Comparison of ENCODE assay signal across 7 mouse cellular contexts in genomic region chr14:52315792-52316440, GRCm38 (mm10). TPM values are rescaled to one million over a fixed set of nuclear protein-coding genes. Genes with fewer than 3 reads are reported as not detected.
DNase-seq lines count a peak whose midpoint lies in the region; ATAC-seq and TF ChIP-seq lines count a peak whose summit lies in the region.

No protein-coding gene starts in this region.

- H3K4me2 ChIP-seq in limb, embryonic 11.5 days (ENCODE audit: low read depth, severe bottlenecking): peak overlapping the region; percentile 89
- peak overlapping the region; percentile 87 for H3K4me2 ChIP-seq in midbrain, embryonic 11.5 days

- under 1% methylated on average over 27 of the region's 41 CpGs for WGBS in limb, embryonic 11.5 days
- under 1% methylated on average over 31 of the region's 41 CpGs for WGBS in midbrain, embryonic 11.5 days
- WGBS in small intestine, adult 2 months: under 1% methylated on average over 30 of the region's 41 CpGs

- peaks cover 6% of the 10 kb centered on the region; the same call in 1 of the 2 replicates for H3K9me3 ChIP-seq in limb, embryonic 11.5 days (ENCODE audit: control insufficient read depth, low read length)
- no peaks in the 10 kb centered on the region for H3K9me3 ChIP-seq in midbrain, embryonic 11.5 days (ENCODE audit: control insufficient read depth, low read length)

- TF ChIP-seq POLR2A in small intestine, adult 2 months (IDR thresholded peaks at IDR 0.05; ENCODE audit: low read depth, low read length): no peak

- peaks cover 9% of the 10 kb centered on the region for H3K4me1 ChIP-seq in limb, embryonic 11.5 days (ENCODE audit: control insufficient read depth, insufficient read depth, low read length)
- H3K4me1 ChIP-seq in midbrain, embryonic 11.5 days (ENCODE audit: control insufficient read depth, insufficient read depth, low read length): peaks cover 29% of the 10 kb centered on the region
- H3K4me1 ChIP-seq in small intestine, adult 2 months (ENCODE audit: control insufficient read depth, insufficient read depth, insufficient read length, low read length): peaks cover 5% of the 10 kb centered on the region; the same call in 1 of the 2 replicates

- H3K27ac ChIP-seq in limb, embryonic 11.5 days (replicated peaks; ENCODE audit: low read depth, low read length): peak overlapping the region; percentile 89
- peak overlapping the region; percentile 91 for H3K27ac ChIP-seq in midbrain, embryonic 11.5 days (ENCODE audit: low read depth, low read length)
- H3K27ac ChIP-seq in small intestine, adult 2 months (ENCODE audit: insufficient read depth, low read depth, low read length): peak overlapping the region; percentile 9; the same call in 1 of the 2 replicates

- ATAC-seq in common myeloid progenitor, adult 5-6 weeks (replicated peaks; ENCODE audit: low read depth, poor library complexity, severe bottlenecking): peak; percentile 56
- ATAC-seq in limb, embryonic 11.5 days (ENCODE audit: insufficient number of reproducible peaks, low FRiP score, low TSS enrichment, low read depth): peak; percentile 82
- peak; percentile 89 for ATAC-seq in midbrain, embryonic 11.5 days (ENCODE audit: low FRiP score)

- peak overlapping the region; percentile 77 for H3K4me3 ChIP-seq in limb, embryonic 11.5 days (ENCODE audit: low read depth, low read length)
- peak overlapping the region; percentile 53 for H3K4me3 ChIP-seq in midbrain, embryonic 11.5 days (ENCODE audit: low read depth, low read length)
- peak overlapping the region; percentile 88 for H3K4me3 ChIP-seq in small intestine, adult 2 months (ENCODE audit: low read depth, low read length)

- H3K27me3 ChIP-seq in limb, embryonic 11.5 days (ENCODE audit: control insufficient read depth, insufficient read depth, low read length): no peaks in the 10 kb centered on the region
- no peaks in the 10 kb centered on the region for H3K27me3 ChIP-seq in midbrain, embryonic 11.5 days (ENCODE audit: control insufficient read depth, insufficient read depth, low read length)
- H3K27me3 ChIP-seq in small intestine, adult 2 months (ENCODE audit: control insufficient read depth, insufficient read depth, low read length): peaks cover 13% of the 10 kb centered on the region

- H3K9ac ChIP-seq in limb, embryonic 11.5 days (ENCODE audit: low read length): peak overlapping the region; percentile 94
- peak overlapping the region; percentile 78 for H3K9ac ChIP-seq in midbrain, embryonic 11.5 days (ENCODE audit: low read length)

- peaks cover 22% of the 10 kb centered on the region for H3K36me3 ChIP-seq in limb, embryonic 11.5 days (ENCODE audit: control insufficient read depth, insufficient read depth, low read length)
- H3K36me3 ChIP-seq in midbrain, embryonic 11.5 days (ENCODE audit: control insufficient read depth, insufficient read depth, low read length): peaks cover 42% of the 10 kb centered on the region
- no peaks in the 10 kb centered on the region for H3K36me3 ChIP-seq in small intestine, adult 2 months (ENCODE audit: control insufficient read depth, insufficient read depth, low read length)

- peak; percentile 63 to 64 for DNase-seq in adrenal gland, adult 18-20 months (ENCODE audit: low spot score in 2 of 2)
- peak; percentile 60 to 67 for DNase-seq in heart, adult 18-20 months
- peak; percentile 50 for DNase-seq in kidney, adult 11 months
- DNase-seq in limb, embryonic 11.5 days (ENCODE audit: low spot score): peak; percentile 82
- DNase-seq in midbrain, embryonic 11.5 days (ENCODE audit: low spot score, missing footprints): peak; percentile 97

- TF ChIP-seq CTCF in small intestine, adult 2 months (IDR thresholded peaks at IDR 0.05; ENCODE audit: extremely low read depth, insufficient read length, insufficient replicate concordance, low read depth, low read length): no peak

RNA-seq across cellular contexts. Expression of gene Mettl3, which starts 11.0 kb away (rescaled TPM):
- total RNA-seq in adrenal gland, adult 18-20 months (2021): 10 to 100 TPM; 36.6 to 46.3 TPM
- 48.5 and 64.8 TPM in 2 replicates for total RNA-seq in common myeloid progenitor, adult 5-6 weeks (2017)
- 10 to 100 TPM; 16.2 to 18.1 TPM for total RNA-seq in heart, adult 18-20 months (2021)
- polyA plus RNA-seq in limb, embryonic 11.5 days (2014; fragmentation: Nextera tagmentation; extraction: Ambion mirVana): 45.5 and 47.7 TPM in 2 replicates
- 48.2 and 52.2 TPM in 2 replicates for polyA plus RNA-seq in midbrain, embryonic 11.5 days (2014; fragmentation: Nextera tagmentation; extraction: Ambion mirVana)
- polyA plus RNA-seq in small intestine, adult 2 months (2012; rRNA removed): 5.7 and 8.2 TPM in 2 replicates

RNA-seq across cellular contexts. Expression of gene Sall2, which starts 12.6 kb away (rescaled TPM):
- total RNA-seq in adrenal gland, adult 18-20 months (2021): 1 to 10 TPM; 4.6 to 5.2 TPM
- total RNA-seq in common myeloid progenitor, adult 5-6 weeks (2017): 2.6 and 3.3 TPM in 2 replicates
- total RNA-seq in heart, adult 18-20 months (2021): 1 to 10 TPM in 1 of 2 experiments, under 1 TPM in 1; 0.97 to 1.0 TPM
- 30.2 and 37.4 TPM in 2 replicates for polyA plus RNA-seq in limb, embryonic 11.5 days (2014; fragmentation: Nextera tagmentation; extraction: Ambion mirVana)
- polyA plus RNA-seq in midbrain, embryonic 11.5 days (2014; fragmentation: Nextera tagmentation; extraction: Ambion mirVana): 57.4 and 65.1 TPM in 2 replicates
- polyA plus RNA-seq in small intestine, adult 2 months (2012; rRNA removed): 0.83 and 1.4 TPM in 2 replicates

RNA-seq across cellular contexts. Expression of gene Rab2b, which starts 36.6 kb away (rescaled TPM):
- total RNA-seq in adrenal gland, adult 18-20 months (2021): 10 to 100 TPM; 31.4 to 37.6 TPM
- total RNA-seq in common myeloid progenitor, adult 5-6 weeks (2017): 9.9 and 11.4 TPM in 2 replicates
- total RNA-seq in heart, adult 18-20 months (2021): 1 to 10 TPM; 3.8 to 5.5 TPM
- 24.8 and 29.1 TPM in 2 replicates for polyA plus RNA-seq in limb, embryonic 11.5 days (2014; fragmentation: Nextera tagmentation; extraction: Ambion mirVana)
- 39.1 and 41.9 TPM in 2 replicates for polyA plus RNA-seq in midbrain, embryonic 11.5 days (2014; fragmentation: Nextera tagmentation; extraction: Ambion mirVana)
- polyA plus RNA-seq in small intestine, adult 2 months (2012; rRNA removed): 1.1 and 2.1 TPM in 2 replicates

RNA-seq across cellular contexts. Expression of gene Tox4, which starts 37.0 kb away (rescaled TPM):
- 10 to 100 TPM; 64.5 to 66.0 TPM for total RNA-seq in adrenal gland, adult 18-20 months (2021)
- 42.2 and 42.7 TPM in 2 replicates for total RNA-seq in common myeloid progenitor, adult 5-6 weeks (2017)
- 10 to 100 TPM; 30.3 to 35.8 TPM for total RNA-seq in heart, adult 18-20 months (2021)
- polyA plus RNA-seq in limb, embryonic 11.5 days (2014; fragmentation: Nextera tagmentation; extraction: Ambion mirVana): 48.5 and 52.3 TPM in 2 replicates
- 50.6 and 51.2 TPM in 2 replicates for polyA plus RNA-seq in midbrain, embryonic 11.5 days (2014; fragmentation: Nextera tagmentation; extraction: Ambion mirVana)
- 11.7 and 26.0 TPM in 2 replicates for polyA plus RNA-seq in small intestine, adult 2 months (2012; rRNA removed)

RNA-seq across cellular contexts. Expression of gene Olfr1513, which starts 40.3 kb away (rescaled TPM):
- total RNA-seq in adrenal gland, adult 18-20 months (2021): not detected
- total RNA-seq in common myeloid progenitor, adult 5-6 weeks (2017): not detected in 2 replicates
- total RNA-seq in heart, adult 18-20 months (2021): not detected
- not detected in 2 replicates for polyA plus RNA-seq in limb, embryonic 11.5 days (2014; fragmentation: Nextera tagmentation; extraction: Ambion mirVana)
- not detected in 2 replicates for polyA plus RNA-seq in midbrain, embryonic 11.5 days (2014; fragmentation: Nextera tagmentation; extraction: Ambion mirVana)
- not detected in 2 replicates for polyA plus RNA-seq in small intestine, adult 2 months (2012; rRNA removed)

Comparison
In these comparisons a context has a peak if more than half of its experiments do, and no peak if none do; other contexts are left out.
1. Peak in every context shown above with its lines: DNase-seq, ATAC-seq, H3K4me3 ChIP-seq and H3K27ac ChIP-seq.
2. H3K27ac ChIP-seq: peak in every context shown above with its lines; median percentile 91 in midbrain, embryonic 11.5 days; 89 in limb, embryonic 11.5 days; 9 in small intestine, adult 2 months.